Mouse (Mus musculus) urinary bladder, adult 2 months (tissue): ENCODE data around the gene Cnnm2. TPM values are rescaled to one million over a fixed set of nuclear protein-coding genes. Genes with fewer than 3 reads are reported as not detected.

Experiments
- DNase-seq: peaks from one replicate; pipeline ENCODE4 v3.0.0; 2022; ENCODE audit warnings: low spot score
- polyA plus RNA-seq: library from polyadenylated mRNA; depleted of rRNA; stranded (reverse); fragments of >200 nt; gene quantifications from 2 replicates; pipeline ENCODE4 v1.2.3, GENCODE M21; 2012

Gene Cnnm2
- polyA plus RNA-seq, 1 experiment: 11.9 TPM

- no peak for DNase-seq
These were observed 126.6 kb downstream of the Cnnm2 start for GRCm38 (mm10) chr19:46887811-46888527.

- peak; percentile 12 for DNase-seq
These were observed 128.3 kb downstream of the Cnnm2 start for GRCm38 (mm10) chr19:46889666-46890065.

- DNase-seq: no peak
These were observed 129.3 kb downstream of the Cnnm2 start for GRCm38 (mm10) chr19:46890657-46891056.

GRCm38 (mm10) chr19:46892856-46893255, 131.5 kb downstream of the Cnnm2 start:
- DNase-seq: no peak

GRCm38 (mm10) chr19:46893484-46893883, 132.1 kb downstream of the Cnnm2 start:
- DNase-seq: no peak

- DNase-seq: no peak
These were observed 135.7 kb downstream of the Cnnm2 start for GRCm38 (mm10) chr19:46897135-46897534.

- no peak for DNase-seq
These were observed 136.8 kb downstream of the Cnnm2 start for GRCm38 (mm10) chr19:46898222-46898621.

- no peak for DNase-seq
These were observed 137.9 kb downstream of the Cnnm2 start for GRCm38 (mm10) chr19:46899306-46899705.

- no peak for DNase-seq
These were observed 138.5 kb downstream of the Cnnm2 start for GRCm38 (mm10) chr19:46899871-46900270.

- DNase-seq: no peak
These were observed 139.4 kb downstream of the Cnnm2 start for GRCm38 (mm10) chr19:46900786-46901185.

GRCm38 (mm10) chr19:46901323-46901722, 139.9 kb downstream of the Cnnm2 start:
- DNase-seq: no peak

- no peak for DNase-seq
These were observed 142.0 kb downstream of the Cnnm2 start for GRCm38 (mm10) chr19:46903379-46903778.

GRCm38 (mm10) chr19:46904907-46905306, 143.5 kb downstream of the Cnnm2 start:
- DNase-seq: no peak

- DNase-seq: no peak
These were observed 144.0 kb downstream of the Cnnm2 start for GRCm38 (mm10) chr19:46905383-46905782.

- no peak for DNase-seq
These were observed 144.6 kb downstream of the Cnnm2 start for GRCm38 (mm10) chr19:46905971-46906370.

- no peak for DNase-seq
These were observed 146.8 kb downstream of the Cnnm2 start for GRCm38 (mm10) chr19:46908207-46908606.

GRCm38 (mm10) chr19:46908977-46909376, 147.6 kb downstream of the Cnnm2 start:
- DNase-seq: no peak

- DNase-seq: no peak
These were observed 150.1 kb downstream of the Cnnm2 start for GRCm38 (mm10) chr19:46911492-46911891.

- DNase-seq: no peak
These were observed 152.2 kb downstream of the Cnnm2 start for GRCm38 (mm10) chr19:46913626-46914025.

GRCm38 (mm10) chr19:46915406-46916080, 154.1 kb downstream of the Cnnm2 start:
- no peak for DNase-seq

- no peak for DNase-seq
These were observed 159.2 kb downstream of the Cnnm2 start for GRCm38 (mm10) chr19:46920571-46920970.

- no peak for DNase-seq
These were observed 165.0 kb downstream of the Cnnm2 start for GRCm38 (mm10) chr19:46926357-46926756.

GRCm38 (mm10) chr19:46926951-46927350, 165.6 kb downstream of the Cnnm2 start:
- DNase-seq: no peak
